Comparison of ENCODE assay signal across 24 mouse cellular contexts in genomic region chr11:77900696-77901095, GRCm38 (mm10). TPM values are rescaled to one million over a fixed set of nuclear protein-coding genes. Genes with fewer than 3 reads are reported as not detected.
A peak's percentile ranks its signal among the peaks of the same experiment; 100 is the strongest.
DNase-seq lines count a peak whose midpoint lies in the region; ATAC-seq and TF ChIP-seq lines count a peak whose summit lies in the region.
"Had no signal": no experiment of that assay in that cellular context is flagged by ENCODE, and none has a peak within 500 bp of the region (broad histone marks: within the 10 kb centered on the region; RNA-seq: fewer than 3 reads in every experiment).

No protein-coding gene starts in this region.

- no peak overlapping the region for H3K9ac ChIP-seq in hindbrain, embryonic 16.5 days (ENCODE audit: low read depth, low read length)
- no peak overlapping the region for H3K9ac ChIP-seq in lung, embryonic 15.5 days
- H3K9ac ChIP-seq in liver, postnatal 0 days (replicated peaks): no peak overlapping the region
- H3K9ac ChIP-seq: embryonic facial prominence, embryonic 13.5 days; heart, embryonic 15.5 days; limb, embryonic 12.5 days had no signal

- TF ChIP-seq CTCF in liver, postnatal 0 days (IDR thresholded peaks at IDR 0.05; ENCODE audit: low read depth): no peak

- ATAC-seq in hindbrain, embryonic 16.5 days: no peak
- no peak for ATAC-seq in lung, embryonic 15.5 days (ENCODE audit: borderline replicate concordance, extremely low read depth, low FRiP score, low TSS enrichment)
- ATAC-seq in liver, postnatal 0 days: peak; percentile 82
- ATAC-seq: activated CD4-positive, CD25-positive, alpha-beta regulatory T cell, adult 4 months; forebrain, embryonic 13.5 days; hindbrain, postnatal 0 days; intestine, embryonic 16.5 days; midbrain, embryonic 16.5 days had no signal

- no peaks in the 10 kb centered on the region for H3K9me3 ChIP-seq in hindbrain, embryonic 16.5 days (ENCODE audit: control insufficient read depth, low read length)
- no peaks in the 10 kb centered on the region for H3K9me3 ChIP-seq in hindbrain, embryonic 10.5 days
- no peaks in the 10 kb centered on the region for H3K9me3 ChIP-seq in lung, embryonic 15.5 days
- no peaks in the 10 kb centered on the region for H3K9me3 ChIP-seq in liver, postnatal 0 days (ENCODE audit: low read length)
- H3K9me3 ChIP-seq: embryonic facial prominence, embryonic 13.5 days; forebrain, embryonic 13.5 days; heart, embryonic 15.5 days had no signal

- no peak for TF ChIP-seq EP300 in liver, postnatal 0 days (IDR thresholded peaks at IDR 0.05; ENCODE audit: low read depth)

- DNase-seq in hindbrain, embryonic 10.5 days (ENCODE audit: low spot score): no peak
- no peak for DNase-seq in lung, postnatal 25 days (ENCODE audit: low spot score)
- peak; percentile 49 for DNase-seq in adipocyte (ENCODE audit: low spot score)
- DNase-seq in liver, postnatal 0 days: no peak
- no peak for DNase-seq in layer of hippocampus, adult 9-10 months (ENCODE audit: low spot score)
- DNase-seq: cerebellum, adult 8-10 months; cerebellum, postnatal 36 days; embryo, embryonic 11 days; heart, postnatal 36 days; kidney, postnatal 25 days had no signal

- 87% methylated on average over 4 of the region's 4 CpGs for WGBS in hindbrain, embryonic 16.5 days
- WGBS in hindbrain, embryonic 10.5 days: 95% methylated on average over 4 of the region's 4 CpGs
- 62% methylated on average over 4 of the region's 4 CpGs for WGBS in lung, embryonic 15.5 days
- WGBS in liver, postnatal 0 days (ENCODE audit: insufficient replicate concordance): 54% methylated on average over 4 of the region's 4 CpGs

- H3K4me1 ChIP-seq in hindbrain, embryonic 16.5 days (ENCODE audit: control insufficient read depth, insufficient read depth, low read depth, low read length): peaks cover 43% of the 10 kb centered on the region
- peaks cover 62% of the 10 kb centered on the region for H3K4me1 ChIP-seq in hindbrain, embryonic 10.5 days (replicated peaks)
- H3K4me1 ChIP-seq in lung, embryonic 15.5 days: peaks cover 52% of the 10 kb centered on the region
- H3K4me1 ChIP-seq in liver, postnatal 0 days (ENCODE audit: insufficient read depth): no peaks in the 10 kb centered on the region; the same call in 1 of the 2 replicates

- H3K4me3 ChIP-seq in hindbrain, embryonic 16.5 days (ENCODE audit: low read length): no peak overlapping the region
- H3K4me3 ChIP-seq in hindbrain, embryonic 10.5 days: no peak overlapping the region
- no peak overlapping the region for H3K4me3 ChIP-seq in lung, embryonic 15.5 days
- H3K4me3 ChIP-seq in liver, postnatal 0 days (ENCODE audit: low read depth, low read length): no peak overlapping the region
- H3K4me3 ChIP-seq: embryonic facial prominence, embryonic 13.5 days; forebrain, embryonic 13.5 days; heart, embryonic 15.5 days; limb, embryonic 12.5 days had no signal

- no peak overlapping the region for H3K4me2 ChIP-seq in hindbrain, embryonic 16.5 days (ENCODE audit: low read length)
- H3K4me2 ChIP-seq in lung, embryonic 15.5 days: no peak overlapping the region
- no peak overlapping the region for H3K4me2 ChIP-seq in liver, postnatal 0 days (ENCODE audit: low read depth, low read length)
- H3K4me2 ChIP-seq: embryonic facial prominence, embryonic 13.5 days; forebrain, embryonic 13.5 days; heart, embryonic 15.5 days; limb, embryonic 12.5 days had no signal

- no peaks in the 10 kb centered on the region for H3K36me3 ChIP-seq in hindbrain, embryonic 16.5 days (ENCODE audit: control insufficient read depth, insufficient read depth, low read length)
- no peaks in the 10 kb centered on the region for H3K36me3 ChIP-seq in hindbrain, embryonic 10.5 days
- H3K36me3 ChIP-seq in lung, embryonic 15.5 days: no peaks in the 10 kb centered on the region
- H3K36me3 ChIP-seq in liver, postnatal 0 days (replicated peaks; ENCODE audit: insufficient read depth, low read length): no peaks in the 10 kb centered on the region
- H3K36me3 ChIP-seq: embryonic facial prominence, embryonic 13.5 days; heart, embryonic 15.5 days; limb, embryonic 12.5 days had no signal

- 0 out of 2 replicates have a peak overlapping the region, but pooled peaks have one; percentile 54 for H3K27ac ChIP-seq in hindbrain, embryonic 16.5 days (ENCODE audit: low read depth, low read length)
- no peak overlapping the region for H3K27ac ChIP-seq in hindbrain, embryonic 10.5 days
- H3K27ac ChIP-seq in lung, embryonic 15.5 days: peak overlapping the region; percentile 94
- peak overlapping the region; percentile 72 for H3K27ac ChIP-seq in liver, postnatal 0 days (ENCODE audit: low read depth)
- H3K27ac ChIP-seq: embryonic facial prominence, embryonic 13.5 days; heart, embryonic 15.5 days; limb, embryonic 12.5 days; macrophage had no signal

- no peaks in the 10 kb centered on the region for H3K27me3 ChIP-seq in hindbrain, embryonic 16.5 days (replicated peaks; ENCODE audit: control insufficient read depth, insufficient read depth, low read length)
- peaks cover 80% of the 10 kb centered on the region for H3K27me3 ChIP-seq in hindbrain, embryonic 10.5 days (ENCODE audit: insufficient read depth, poor library complexity, severe bottlenecking)
- peaks cover 16% of the 10 kb centered on the region; the same call in 1 of the 2 replicates for H3K27me3 ChIP-seq in lung, embryonic 15.5 days
- no peaks in the 10 kb centered on the region; the same call in 1 of the 2 replicates for H3K27me3 ChIP-seq in liver, postnatal 0 days (ENCODE audit: insufficient read depth, low read length)
- H3K27me3 ChIP-seq: forebrain, embryonic 13.5 days had no signal

RNA-seq across cellular contexts. Expression of gene Pipox, which starts 6.8 kb away (rescaled TPM):
- 5.9 and 7.7 TPM in 2 replicates for polyA plus RNA-seq in hindbrain, embryonic 16.5 days (2015; fragmentation: Nextera tagmentation; extraction: Ambion mirVana)
- 7.3 and 13.1 TPM in 2 replicates for polyA plus RNA-seq in hindbrain, embryonic 10.5 days (2016; fragmentation: Nextera tagmentation; extraction: Ambion mirVana)
- 1.2 and 1.6 TPM in 2 replicates for polyA plus RNA-seq in lung, embryonic 15.5 days (2015; fragmentation: Nextera tagmentation; extraction: Ambion mirVana)
- 48.9 and 53.4 TPM in 2 replicates for polyA plus RNA-seq in liver, postnatal 0 days (2015; fragmentation: Nextera tagmentation; extraction: Ambion mirVana)
- polyA plus RNA-seq: C2C12, macrophage had no signal

RNA-seq across cellular contexts. Expression of gene Sez6, which starts 29.9 kb away (rescaled TPM):
- polyA plus RNA-seq in hindbrain, embryonic 16.5 days (2015; fragmentation: Nextera tagmentation; extraction: Ambion mirVana): 132 and 156 TPM in 2 replicates
- polyA plus RNA-seq in hindbrain, embryonic 10.5 days (2016; fragmentation: Nextera tagmentation; extraction: Ambion mirVana): 8.8 and 19.3 TPM in 2 replicates
- 0.23 and 0.51 TPM in 2 replicates for polyA plus RNA-seq in lung, embryonic 15.5 days (2015; fragmentation: Nextera tagmentation; extraction: Ambion mirVana)
- polyA plus RNA-seq in liver, postnatal 0 days (2015; fragmentation: Nextera tagmentation; extraction: Ambion mirVana): not detected in 2 replicates
- polyA plus RNA-seq: C2C12; kidney, embryonic 14.5 days; limb, embryonic 12.5 days; macrophage; spleen, adult 2 months had no signal
